Mouse (Mus musculus) layer of hippocampus, postnatal 10 days (tissue): ENCODE measurements around the gene Gm37240. TPM values are rescaled to one million over a fixed set of nuclear protein-coding genes. Genes with fewer than 3 reads are reported as not detected.

ENCODE experiments used
- DNase-seq, 2 experiments: peaks; one replicate each; pipeline ENCODE4 v3.0.0; 2021; ENCODE audit warnings: low spot score in 2 of 2
- total RNA-seq, 2 experiments: library from RNA; stranded (reverse); gene quantifications; 2 replicates each; pipeline ENCODE4 v1.2.3; 2021

Gm37240 gene
- total RNA-seq, 2 experiments from 2014 or later: 0.75 to 0.80 TPM

DNA sequence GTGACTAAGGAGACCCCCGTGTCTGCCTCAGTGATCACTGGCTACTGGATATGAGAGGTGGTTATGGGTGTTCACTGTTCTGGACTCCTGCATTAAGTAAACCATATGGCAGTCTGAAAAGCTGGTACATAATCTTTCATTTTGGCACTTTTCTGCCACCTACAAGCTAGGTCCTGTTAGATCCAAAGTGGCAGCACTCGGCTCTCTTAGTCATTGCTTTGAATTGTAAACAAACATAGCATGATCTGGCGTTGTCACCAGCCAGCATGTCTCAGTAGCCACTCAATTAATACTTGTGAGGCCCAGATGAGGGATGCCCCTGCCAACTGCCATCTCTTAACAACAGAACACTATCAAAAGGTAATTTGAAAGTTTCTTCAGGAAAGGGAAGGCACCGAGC lies 904.6 kb downstream of the Gm37240 start:
- no peak for DNase-seq

DNA sequence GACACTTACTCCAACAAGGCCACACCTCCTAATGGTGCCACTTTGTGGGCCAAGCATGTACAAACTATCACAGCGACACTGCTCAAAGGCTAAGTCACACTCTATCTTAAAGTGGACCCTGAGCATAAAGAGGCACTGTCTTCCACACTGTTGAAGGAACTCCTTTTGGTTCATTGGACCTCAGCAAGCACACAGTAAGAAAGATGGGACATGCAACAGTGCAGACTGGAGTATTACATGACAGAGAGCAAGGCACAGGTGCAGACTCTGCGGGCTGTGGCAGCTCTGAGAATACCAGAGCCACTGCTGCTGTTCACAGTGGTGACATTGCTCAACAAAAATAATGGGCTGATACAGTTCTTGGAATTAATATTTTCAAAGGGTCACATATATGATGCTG lies 907.2 kb downstream of the Gm37240 start:
- no peak for DNase-seq

GRCm38 (mm10) chr3:84978676-84979075 lies 908.6 kb downstream of the Gm37240 start:
- no peak for DNase-seq

DNA sequence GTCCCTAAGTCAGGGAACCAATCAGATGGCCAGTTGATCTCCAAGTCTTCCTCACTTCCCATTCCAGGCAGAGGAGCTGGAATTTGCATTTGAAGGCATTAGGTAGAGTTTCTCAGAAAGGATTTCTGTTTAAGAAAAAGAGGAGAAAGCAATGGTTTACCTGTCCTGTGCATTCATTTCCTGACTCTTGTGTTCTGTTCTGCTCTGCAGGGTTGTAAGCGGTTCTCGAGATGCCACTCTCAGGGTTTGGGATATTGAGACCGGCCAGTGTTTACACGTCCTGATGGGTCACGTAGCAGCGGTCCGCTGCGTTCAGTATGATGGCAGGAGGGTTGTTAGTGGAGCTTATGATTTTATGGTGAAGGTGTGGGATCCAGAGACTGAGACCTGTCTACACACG lies 913.1 kb downstream of the Gm37240 start:
- DNase-seq: no peak

DNA sequence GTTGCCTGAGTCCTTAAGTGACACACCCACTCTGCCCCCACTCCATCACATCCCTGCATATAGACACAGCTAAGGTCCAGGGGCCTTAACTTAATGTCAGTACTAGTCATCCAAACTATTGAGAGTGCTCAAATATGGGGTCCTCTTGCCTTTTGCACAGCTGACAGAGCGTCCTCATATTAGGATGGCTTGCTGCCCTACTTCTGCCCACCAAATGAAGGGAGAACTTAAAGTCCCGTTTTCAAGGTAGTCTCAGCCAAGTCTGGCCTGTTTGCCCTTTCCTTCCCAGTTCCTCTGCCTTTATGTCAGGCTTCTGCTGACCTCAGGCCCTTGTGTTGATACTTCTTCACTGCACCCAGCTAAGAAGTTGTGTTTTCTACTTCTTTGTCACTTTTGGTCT lies 914.4 kb downstream of the Gm37240 start:
- no peak for DNase-seq

- DNase-seq: no peak
Observed at GRCm38 (mm10) chr3:84971561-84971960, 915.8 kb downstream of the Gm37240 start.

DNA sequence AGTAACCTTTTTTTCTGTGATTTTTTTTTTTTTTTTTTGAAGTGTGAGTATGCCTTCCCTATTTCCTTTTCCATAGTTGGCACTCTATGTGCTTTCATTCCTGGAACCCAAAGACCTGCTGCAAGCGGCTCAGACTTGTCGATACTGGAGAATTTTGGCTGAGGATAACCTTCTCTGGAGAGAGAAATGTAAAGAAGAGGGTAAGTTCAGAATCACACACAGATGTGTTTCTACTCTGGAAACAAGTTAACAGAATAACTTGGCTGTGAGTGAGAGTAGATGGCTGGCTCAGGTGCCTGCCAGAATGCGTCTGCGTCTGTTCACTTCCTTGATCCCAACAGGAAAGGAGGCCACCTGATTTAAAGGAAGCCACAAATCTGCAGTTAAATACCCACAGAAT lies 920.0 kb downstream of the Gm37240 start:
- no peak for DNase-seq

- DNase-seq: no peak
Observed at GRCm38 (mm10) chr3:84965156-84965555, 922.2 kb downstream of the Gm37240 start.

- DNase-seq: no peak
Observed at GRCm38 (mm10) chr3:84955857-84956256, 931.5 kb downstream of the Gm37240 start.

GRCm38 (mm10) chr3:84955011-84955775 lies 932.1 kb downstream of the Gm37240 start:
- no peak for DNase-seq

- no peak for DNase-seq
Observed at GRCm38 (mm10) chr3:84952585-84953187, 934.6 kb downstream of the Gm37240 start.

GRCm38 (mm10) chr3:84952135-84952534 lies 935.2 kb downstream of the Gm37240 start:
- peak; percentile 66 to 72 for DNase-seq

GRCm38 (mm10) chr3:84951698-84952097 lies 935.6 kb downstream of the Gm37240 start:
- no peak for DNase-seq

DNA sequence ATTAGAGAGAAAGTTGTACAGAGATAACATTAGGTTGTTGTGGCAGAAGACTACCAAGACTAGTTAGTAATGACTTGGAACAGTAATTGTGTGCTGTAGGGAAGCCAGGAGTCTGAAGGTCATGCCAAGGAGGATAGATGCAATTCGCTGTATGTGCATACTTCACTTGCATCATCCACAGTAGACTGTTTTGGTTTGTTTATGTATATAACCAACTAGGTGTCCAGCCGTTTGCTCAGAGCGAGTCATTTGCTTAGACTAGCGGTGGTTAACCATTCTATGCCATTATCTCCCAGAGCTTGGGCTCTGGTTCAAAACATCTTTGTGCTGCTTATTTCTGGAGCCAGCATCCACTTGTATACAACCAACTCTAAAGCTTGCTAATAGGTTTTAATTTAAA lies 937.9 kb downstream of the Gm37240 start:
- no peak for DNase-seq

DNA sequence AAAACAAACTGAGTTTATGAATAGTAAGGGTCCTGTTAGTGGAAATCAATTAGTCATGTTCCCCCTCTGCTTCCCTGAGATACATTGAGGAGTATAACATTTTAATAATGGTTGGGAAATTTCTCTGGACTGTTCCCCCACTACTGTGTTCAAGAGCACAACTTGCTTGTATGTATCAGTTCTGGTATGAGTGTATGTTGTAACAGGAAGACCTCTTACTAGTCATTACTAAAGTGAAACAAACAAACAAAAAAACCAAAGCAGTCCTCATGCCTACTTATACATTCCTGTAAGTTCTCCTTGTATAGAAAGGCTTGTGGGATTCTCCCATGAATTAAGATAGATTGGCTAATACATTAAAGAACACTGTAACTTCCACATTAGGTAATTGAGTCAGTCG lies 940.9 kb downstream of the Gm37240 start:
- DNase-seq: no peak

GRCm38 (mm10) chr3:84944933-84945332 lies 942.4 kb downstream of the Gm37240 start:
- no peak for DNase-seq

DNA sequence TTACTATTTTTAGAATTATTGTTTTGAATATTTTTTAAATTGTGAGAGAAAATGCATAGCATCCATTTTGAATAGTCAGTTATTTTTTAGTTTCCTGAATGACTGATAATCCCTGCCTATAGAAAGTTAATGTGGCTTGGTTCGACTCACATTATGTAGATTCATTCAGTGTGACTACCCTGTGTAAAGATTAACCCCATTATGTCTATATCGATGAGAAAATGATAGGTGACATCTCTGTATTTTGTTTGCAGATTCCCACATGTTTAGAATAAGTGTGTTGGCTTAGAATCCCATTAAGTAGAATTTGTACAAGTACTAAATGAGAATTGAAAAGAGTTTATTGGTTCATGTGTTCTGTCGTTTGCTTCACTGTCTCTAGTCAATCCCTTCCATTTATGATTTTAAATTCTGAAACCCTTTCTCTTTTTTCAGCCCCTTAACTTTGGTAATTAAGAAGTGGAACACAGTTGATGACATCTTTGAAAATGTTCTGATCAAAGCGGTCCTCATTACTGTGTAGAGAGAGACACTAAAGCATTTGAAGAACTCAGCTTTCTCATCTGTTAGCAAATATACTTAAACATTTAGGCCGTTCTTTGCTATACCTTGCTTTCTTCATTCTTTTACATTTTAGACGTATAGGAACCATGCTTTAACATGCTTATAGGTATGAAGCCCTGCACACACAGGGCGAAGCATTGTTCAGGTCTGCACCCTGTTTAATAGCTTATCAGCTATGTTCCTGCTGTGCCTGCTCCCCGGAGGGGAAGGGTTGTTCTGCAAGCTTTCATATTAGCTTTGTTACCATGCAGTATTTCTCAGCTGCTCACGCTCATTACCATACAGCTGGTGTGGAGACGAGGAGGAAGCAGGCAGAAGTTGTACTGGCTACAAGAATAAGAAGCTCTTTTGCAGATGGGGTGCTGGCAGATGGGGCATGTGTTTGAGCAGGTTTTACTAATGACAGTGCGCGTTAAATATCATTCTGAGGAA lies 949.7 kb downstream of the Gm37240 start:
- DNase-seq: peak; percentile 25 to 32

- DNase-seq: no peak
Observed at GRCm38 (mm10) chr3:84936956-84937355, 950.4 kb downstream of the Gm37240 start.

- no peak for DNase-seq
Observed at GRCm38 (mm10) chr3:84936252-84936651, 951.1 kb downstream of the Gm37240 start.

DNA sequence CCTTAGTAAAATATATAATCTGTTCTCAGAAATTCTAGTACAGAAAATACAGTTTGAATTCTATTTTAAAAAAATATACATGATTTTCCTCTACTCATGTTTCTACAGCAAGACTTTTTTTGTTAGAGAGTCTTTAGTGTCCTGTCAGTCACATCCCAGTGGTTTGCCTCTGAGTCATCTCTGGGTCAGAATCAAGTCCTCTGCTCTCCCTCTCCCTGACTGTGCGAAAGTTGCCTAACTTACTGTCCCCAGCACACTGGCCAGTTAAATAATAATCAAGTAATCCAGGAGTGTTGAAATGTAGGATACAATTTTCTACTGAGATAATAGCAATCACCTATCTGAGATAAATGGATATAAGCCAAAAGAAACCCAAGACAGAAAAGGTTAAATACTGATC lies 951.6 kb downstream of the Gm37240 start:
- no peak for DNase-seq

DNA sequence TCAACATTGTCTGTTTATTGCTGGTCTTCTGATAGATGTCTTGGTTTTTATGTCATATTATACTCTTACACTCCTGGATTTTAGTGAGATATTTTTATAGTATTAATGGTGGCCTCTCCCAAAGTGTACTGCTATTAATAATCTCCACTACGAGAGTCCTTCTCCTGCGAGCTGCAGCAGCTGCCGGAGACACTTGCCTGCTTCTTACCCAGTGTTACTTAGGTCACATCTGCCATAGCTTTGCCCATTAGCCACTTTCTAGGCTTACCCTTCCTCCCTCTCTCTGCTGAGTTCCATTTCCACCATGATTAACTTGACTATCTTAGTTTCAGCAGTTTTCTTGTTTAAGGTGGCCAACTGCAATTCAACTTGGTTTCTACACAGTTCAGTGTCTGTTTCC lies 956.6 kb downstream of the Gm37240 start:
- DNase-seq: no peak

DNA sequence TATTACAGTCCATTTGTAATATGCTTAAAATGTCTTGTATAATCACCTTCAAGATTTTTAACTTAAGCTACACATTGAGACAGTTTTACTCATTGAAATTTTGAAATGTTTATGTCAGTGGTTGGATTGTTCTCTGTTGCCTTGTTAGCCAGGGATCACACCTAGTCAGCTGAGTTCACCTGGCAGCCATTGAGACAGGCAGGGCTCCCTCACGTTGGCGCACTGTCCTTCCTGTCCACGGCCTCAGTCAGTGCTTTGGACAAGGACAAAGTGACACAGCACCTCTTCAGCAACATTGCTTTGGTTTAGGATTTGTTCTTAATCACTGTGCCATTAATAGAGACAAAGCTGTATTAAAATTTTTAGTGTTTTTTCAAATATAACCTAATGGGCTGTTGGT lies 958.1 kb downstream of the Gm37240 start:
- no peak for DNase-seq
